Mouse (Mus musculus): Measurements from ENCODE around the gene Ankrd52.

DNA sequence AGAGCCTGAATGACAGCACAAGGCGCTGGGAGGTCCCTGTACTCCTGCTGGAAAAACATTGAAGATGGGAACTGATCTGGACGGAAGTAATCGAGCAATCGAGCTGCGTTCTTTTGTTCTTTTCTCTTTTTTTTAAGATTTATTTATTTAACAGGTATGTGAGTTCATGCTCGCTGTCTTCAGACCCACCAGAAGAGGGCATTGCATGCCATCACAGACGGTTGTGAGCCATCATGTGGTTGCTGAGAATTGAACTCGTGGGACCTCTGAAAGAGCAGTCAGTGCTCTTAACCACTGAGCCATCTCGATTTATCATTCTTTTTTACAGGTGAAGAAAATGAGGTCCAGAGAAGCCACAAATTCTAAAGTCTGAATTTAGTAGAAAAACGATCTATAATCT is 49.3 kb upstream of the Ankrd52 start:
- no peak for TF ChIP-seq POLR2A (IDR thresholded peaks at IDR 0.05; ENCODE audit: borderline replicate concordance, extremely low read depth, low read depth, low read length)
- TF ChIP-seq CTCF (IDR thresholded peaks at IDR 0.05; ENCODE audit: insufficient read depth, low read length) = no peak

Data from lung, adult 2 months (tissue).